Mouse (Mus musculus): Measurements from ENCODE around the gene C1qa.

DNA sequence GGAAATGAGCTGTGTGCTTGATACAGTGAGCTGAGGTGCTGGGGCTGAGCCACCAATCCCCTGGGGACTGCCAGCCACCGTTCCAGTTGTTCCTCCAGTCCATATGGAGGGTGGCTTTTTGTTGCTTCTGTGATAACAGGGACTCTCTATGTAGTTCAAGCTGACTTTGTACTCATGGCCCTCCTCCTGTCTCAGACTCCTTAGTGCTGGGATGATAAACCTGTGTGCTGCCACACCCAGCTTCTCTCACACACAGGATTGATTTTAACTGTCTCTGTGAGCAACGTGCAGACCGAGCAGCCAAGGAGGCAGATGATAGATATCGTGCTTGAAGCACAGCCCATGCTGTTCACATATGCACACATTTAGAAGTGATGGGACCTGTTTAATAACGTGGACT, 46.5 kb downstream of the C1qa start:
- TF ChIP-seq CTCF (conservative IDR thresholded peaks at IDR 0.05 in 1 of 2, IDR thresholded peaks at IDR 0.05 in 1 of 2; ENCODE audit: low read depth in 2 of 2, low read length in 2 of 2) = no peak
- no peak for TF ChIP-seq MAFK (IDR thresholded peaks at IDR 0.05; ENCODE audit: insufficient replicate concordance, low read length)
- no peak for TF ChIP-seq TCF12 (IDR thresholded peaks at IDR 0.05; ENCODE audit: low read depth, low read length)
- no peak for TF ChIP-seq ZNF384 (IDR thresholded peaks at IDR 0.05; ENCODE audit: low read depth, low read length)
- TF ChIP-seq HCFC1 (IDR thresholded peaks at IDR 0.05; ENCODE audit: low read depth, low read length) = no peak
